Comparison of ENCODE assay signal across 9 mouse cellular contexts in the genomic region with DNA sequence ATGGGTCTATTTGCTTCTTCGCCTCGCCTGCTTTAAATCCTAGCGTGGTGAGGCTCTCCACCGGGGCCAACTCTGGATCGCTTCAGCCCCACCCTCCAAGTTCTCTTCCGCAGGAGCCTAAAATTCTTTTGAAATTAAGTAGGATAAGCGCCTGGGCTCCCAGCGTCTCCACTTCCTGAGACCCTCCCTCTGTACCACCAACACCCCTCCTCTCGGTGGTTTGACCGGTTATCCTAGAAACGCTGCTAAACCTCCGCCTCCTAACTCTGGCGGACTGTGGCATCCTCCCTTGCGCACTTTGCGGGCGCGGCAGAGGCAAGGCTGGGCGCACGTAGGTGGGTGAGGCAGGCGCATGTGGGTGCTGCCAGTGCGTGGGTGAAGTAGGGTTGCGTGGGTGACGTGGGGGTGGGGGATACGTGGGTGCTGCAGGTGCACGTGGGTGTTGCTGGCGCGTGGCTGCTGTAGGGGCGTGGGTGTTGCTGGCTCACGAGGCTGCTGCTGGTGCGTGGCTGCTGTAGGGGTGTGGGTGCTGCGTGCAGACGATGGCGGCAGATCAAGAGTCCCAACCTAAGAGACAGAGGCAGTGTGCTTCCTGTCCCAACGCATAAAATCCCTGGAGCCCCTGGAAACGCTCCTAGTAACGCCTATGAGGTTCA. TPM values are rescaled to one million over a fixed set of nuclear protein-coding genes. Genes with fewer than 3 reads are reported as not detected.
DNase-seq lines count a peak whose midpoint lies in the region; ATAC-seq lines count a peak whose summit lies in the region.
"Had no signal": no experiment of that assay in that cellular context is flagged by ENCODE, and none has a peak within 500 bp of the region (broad histone marks: within the 10 kb centered on the region; RNA-seq: fewer than 3 reads in every experiment).

No protein-coding gene starts in this region.

- peak overlapping the region; percentile 97 for H3K4me2 ChIP-seq in kidney, embryonic 15.5 days
- peak overlapping the region; percentile 97 for H3K4me2 ChIP-seq in heart, embryonic 15.5 days
- H3K4me2 ChIP-seq in neural tube, embryonic 15.5 days: peak overlapping the region; percentile 99

- no peak overlapping the region for H3K27ac ChIP-seq in kidney, embryonic 15.5 days
- H3K27ac ChIP-seq in heart, embryonic 15.5 days: no peak overlapping the region
- no peak overlapping the region for H3K27ac ChIP-seq in neural tube, embryonic 15.5 days (replicated peaks)
- H3K27ac ChIP-seq: macrophage had no signal

- H3K4me3 ChIP-seq in kidney, embryonic 15.5 days (replicated peaks): peak overlapping the region; percentile 48
- H3K4me3 ChIP-seq in heart, embryonic 15.5 days: peak overlapping the region; percentile 52
- peak overlapping the region; percentile 54 for H3K4me3 ChIP-seq in neural tube, embryonic 15.5 days (replicated peaks)

- intact Hi-C loops in left cerebral cortex, postnatal 25 days (cut with DNase I): loop anchor here (2.0 kb wide), 2 partner anchors 22 to 28 kb away; no protein-coding TSS in a partner anchor

- H3K36me3 ChIP-seq in kidney, embryonic 15.5 days: no peaks in the 10 kb centered on the region
- H3K36me3 ChIP-seq in heart, embryonic 15.5 days: no peaks in the 10 kb centered on the region
- H3K36me3 ChIP-seq in neural tube, embryonic 15.5 days: no peaks in the 10 kb centered on the region

- no peaks in the 10 kb centered on the region; the same call in 1 of the 2 replicates for H3K9me3 ChIP-seq in kidney, embryonic 15.5 days (replicated peaks)
- no peaks in the 10 kb centered on the region for H3K9me3 ChIP-seq in heart, embryonic 15.5 days (replicated peaks)
- no peaks in the 10 kb centered on the region for H3K9me3 ChIP-seq in neural tube, embryonic 15.5 days (replicated peaks)

- H3K27me3 ChIP-seq in kidney, embryonic 15.5 days: peaks cover 17% of the 10 kb centered on the region
- peaks cover 4% of the 10 kb centered on the region; the same call in 1 of the 2 replicates for H3K27me3 ChIP-seq in heart, embryonic 15.5 days
- H3K27me3 ChIP-seq in neural tube, embryonic 15.5 days (replicated peaks): peaks cover 11% of the 10 kb centered on the region; the same call in 1 of the 2 replicates

- H3K4me1 ChIP-seq in kidney, embryonic 15.5 days: peaks cover 12% of the 10 kb centered on the region
- peaks cover 9% of the 10 kb centered on the region for H3K4me1 ChIP-seq in heart, embryonic 15.5 days (replicated peaks)
- H3K4me1 ChIP-seq in neural tube, embryonic 15.5 days: peaks cover 9% of the 10 kb centered on the region

- ATAC-seq in kidney, embryonic 15.5 days (replicated peaks; ENCODE audit: low FRiP score): peak; percentile 52; the same call in 1 of the 2 replicates
- no peak for ATAC-seq in heart, embryonic 15.5 days (replicated peaks; ENCODE audit: insufficient number of reproducible peaks, insufficient read depth, low FRiP score, low read depth)
- peak; percentile 84 for ATAC-seq in neural tube, embryonic 15.5 days (ENCODE audit: low FRiP score)

- H3K9ac ChIP-seq in kidney, embryonic 15.5 days: no peak overlapping the region
- H3K9ac ChIP-seq in heart, embryonic 15.5 days: peak overlapping the region; percentile 38
- H3K9ac ChIP-seq in neural tube, embryonic 15.5 days (replicated peaks): peak overlapping the region; percentile 53

- DNase-seq in kidney, postnatal 36 days: no peak
- DNase-seq in brain, adult 2 months (ENCODE audit: low read depth, low spot score): peak; percentile 60
- DNase-seq in left cerebral cortex, postnatal 25 days (ENCODE audit: low spot score in 2 of 2): peak; percentile 42 to 53
- no peak for DNase-seq in gastrocnemius, postnatal 4 days (ENCODE audit: low spot score in 2 of 2)
- no peak for DNase-seq in lung, postnatal 14 days

- WGBS in kidney, embryonic 15.5 days: under 1% methylated on average over 36 of the region's 36 CpGs
- 1% methylated on average over 36 of the region's 36 CpGs for WGBS in heart, embryonic 15.5 days
- WGBS in neural tube, embryonic 15.5 days: under 1% methylated on average over 36 of the region's 36 CpGs

RNA-seq across cellular contexts. Expression of a gene that starts 25.6 kb away (rescaled TPM):
- 0.18 TPM in 2 replicates for polyA plus RNA-seq in kidney, embryonic 15.5 days (2015; fragmentation: Nextera tagmentation; extraction: Ambion mirVana)
- polyA plus RNA-seq in heart, embryonic 15.5 days (2015; fragmentation: Nextera tagmentation; extraction: Ambion mirVana): 0.19 and 0.37 TPM in 2 replicates
- total RNA-seq in left cerebral cortex, postnatal 25 days (2021): 100 to 1,000 TPM; 214 to 217 TPM
- polyA plus RNA-seq in neural tube, embryonic 15.5 days (2015; fragmentation: Nextera tagmentation; extraction: Ambion mirVana): 7.0 and 7.5 TPM in 2 replicates
- 1 to 10 TPM; 3.8 to 3.9 TPM for total RNA-seq in gastrocnemius, postnatal 4 days (2021)
- polyA plus RNA-seq: macrophage had no signal

RNA-seq across cellular contexts. Expression of a gene that starts 50.2 kb away (rescaled TPM):
- 370 and 419 TPM in 2 replicates for polyA plus RNA-seq in kidney, embryonic 15.5 days (2015; fragmentation: Nextera tagmentation; extraction: Ambion mirVana)
- polyA plus RNA-seq in heart, embryonic 15.5 days (2015; fragmentation: Nextera tagmentation; extraction: Ambion mirVana): 221 and 236 TPM in 2 replicates
- 1 to 10 TPM in 1 of 2 experiments, under 1 TPM in 1; 0.96 to 2.0 TPM for total RNA-seq in left cerebral cortex, postnatal 25 days (2021)
- polyA plus RNA-seq in neural tube, embryonic 15.5 days (2015; fragmentation: Nextera tagmentation; extraction: Ambion mirVana): 40.0 and 92.6 TPM in 2 replicates
- total RNA-seq in gastrocnemius, postnatal 4 days (2021): 10 to 100 TPM; 22.3 to 26.5 TPM

RNA-seq across cellular contexts. Expression of a gene that starts 56.7 kb away (rescaled TPM):
- polyA plus RNA-seq in kidney, embryonic 15.5 days (2015; fragmentation: Nextera tagmentation; extraction: Ambion mirVana): 26.6 and 31.9 TPM in 2 replicates
- 25.9 and 26.5 TPM in 2 replicates for polyA plus RNA-seq in heart, embryonic 15.5 days (2015; fragmentation: Nextera tagmentation; extraction: Ambion mirVana)
- total RNA-seq in left cerebral cortex, postnatal 25 days (2021): 10 to 100 TPM; 19.4 to 20.3 TPM
- 26.7 and 28.0 TPM in 2 replicates for polyA plus RNA-seq in neural tube, embryonic 15.5 days (2015; fragmentation: Nextera tagmentation; extraction: Ambion mirVana)
- total RNA-seq in gastrocnemius, postnatal 4 days (2021): 10 to 100 TPM; 14.9 to 17.6 TPM

Comparison
In these comparisons a context has a peak if more than half of its experiments do, and no peak if none do; other contexts are left out.
1. DNase-seq: peak in brain, adult 2 months (single experiment) and left cerebral cortex, postnatal 25 days (2 of 2); none in kidney, postnatal 36 days (0 of 2), gastrocnemius, postnatal 4 days (0 of 2) and lung, postnatal 14 days (single experiment).
2. Peak in every context shown above with its lines, with median percentiles within 50 percentile points of each other: H3K4me2 ChIP-seq and H3K4me3 ChIP-seq.